Mouse (Mus musculus) heart, postnatal 0 days (tissue): Measurements from ENCODE around the gene Habp2. TPM values are rescaled to one million over a fixed set of nuclear protein-coding genes. Genes with fewer than 3 reads are reported as not detected.

ENCODE experiments used
- ATAC-seq: fragments of 200-750 bp; cut with Nextera tagmentation; 2 replicates; pipeline ENCODE4 v1.8.0; 2017; ENCODE audit warnings: low read depth, moderate number of reproducible peaks, moderate library complexity; ENCODE audit not compliant: insufficient read depth
- DNase-seq: peaks from one replicate; pipeline ENCODE4 v3.0.0-alpha.2; 2016; ENCODE audit warnings: low spot score
- H3K27ac ChIP-seq: fragments of 300-500 bp; sonication (generic); 2 replicates; pipeline ENCODE4 v1.5.1; 2014; ENCODE audit warnings: low read depth, mild to moderate bottlenecking
- H3K27me3 ChIP-seq: fragments of 300-500 bp; sonication (generic); 2 replicates; pipeline ENCODE4 v1.6.1; 2014; ENCODE audit warnings: low read length, mixed read lengths; ENCODE audit not compliant: control insufficient read depth, insufficient read depth
- H3K36me3 ChIP-seq: fragments of 300-500 bp; sonication (generic); replicated peaks from 2 replicates; pipeline ENCODE4 v1.6.1; 2014; ENCODE audit warnings: low read length, mixed read lengths; ENCODE audit not compliant: control insufficient read depth, insufficient read depth
- H3K4me1 ChIP-seq: fragments of 300-500 bp; sonication (generic); 2 replicates; pipeline ENCODE4 v1.6.1; 2014; ENCODE audit warnings: antibody characterized with exemption; ENCODE audit not compliant: control insufficient read depth, insufficient read depth
- H3K4me2 ChIP-seq: fragments of 300-500 bp; sonication (generic); 2 replicates; pipeline ENCODE4 v1.6.1; 2014; ENCODE audit warnings: low read depth, mild to moderate bottlenecking, low read length, moderate library complexity
- H3K4me3 ChIP-seq: fragments of 300-500 bp; sonication (generic); 2 replicates; pipeline ENCODE4 v1.5.1; 2014; ENCODE audit warnings: low read depth, low read length
- H3K9ac ChIP-seq: fragments of 300-500 bp; sonication (generic); replicated peaks from 2 replicates; pipeline ENCODE4 v1.6.1; 2014; ENCODE audit warnings: low read depth, low read length, mixed read lengths
- H3K9me3 ChIP-seq: fragments of 300-500 bp; sonication (generic); replicated peaks from 2 replicates; pipeline ENCODE4 v1.6.1; 2016; ENCODE audit warnings: low read length; ENCODE audit not compliant: control insufficient read depth
- CTCF ChIP-seq: IDR thresholded peaks from 2 replicates; pipeline ENCODE4 v1.5.1; 2016; ENCODE audit warnings: antibody characterized with exemption, control low read depth, low read depth
- EP300 ChIP-seq: IDR thresholded peaks from 2 replicates; pipeline ENCODE4 v1.6.1; 2016; ENCODE audit warnings: antibody characterized with exemption, low read depth
- WGBS: fragments of 180-500 bp; shearing (Covaris S2); extraction: QIAGEN DNeasy Blood & Tissue Kit; methylation state at CpG from one replicate; pipeline ENCODE4 v1.1.7; 2014; 5-methylcytosine and 5-hydroxymethylcytosine counted together
- polyA plus RNA-seq: library from polyadenylated mRNA; unstranded; fragments of >200 nt; fragmentation: Nextera tagmentation; extraction: Ambion mirVana; gene quantifications from 2 replicates; pipeline ENCODE4 v1.2.1, GENCODE M21; 2015
- total RNA-seq: library from RNA; depleted of rRNA; stranded (reverse); fragments of >200 nt; gene quantifications from 2 replicates; pipeline ENCODE4 v1.2.3, GENCODE M21; 2014; ENCODE audit warnings: low replicate concordance

Gene Habp2
- total and polyA plus RNA-seq, 2 experiments from 2014 or later, result 4.1 TPM; not detected in 1

DNA sequence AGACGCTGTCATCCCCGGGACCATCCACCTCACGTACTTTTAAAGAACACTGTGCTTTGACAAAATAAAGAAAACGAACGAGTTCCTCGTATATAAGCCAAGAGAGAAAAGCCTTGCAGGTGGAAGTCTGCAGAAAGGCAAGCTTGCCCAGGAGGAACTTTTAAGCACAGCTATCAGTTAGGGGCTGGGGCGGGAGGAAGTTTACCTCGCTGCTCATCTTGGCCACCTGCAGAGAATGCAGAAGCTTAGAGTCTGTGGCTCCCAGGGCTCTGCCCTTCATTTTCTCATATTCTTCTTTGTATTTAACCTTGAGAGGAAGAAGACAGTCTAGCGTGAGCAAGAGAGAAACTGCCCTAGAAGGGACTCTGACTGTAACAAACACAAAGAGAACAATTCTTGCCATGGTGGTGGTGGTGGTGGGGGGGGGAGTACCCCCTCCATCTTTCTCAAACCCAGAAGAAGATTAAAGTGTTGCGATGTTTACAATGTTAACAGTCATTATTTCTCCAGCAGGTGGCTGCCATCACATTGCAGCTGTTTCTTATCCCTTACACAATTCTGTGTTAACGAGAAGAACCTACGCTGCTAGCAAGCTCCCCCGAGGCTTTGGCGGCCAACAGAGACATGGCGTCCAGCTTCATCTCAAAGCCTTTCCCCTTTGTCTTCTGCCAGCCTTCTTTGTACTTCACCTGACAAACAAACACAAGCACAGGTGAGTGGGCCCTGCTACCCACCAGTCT is 77.0 kb downstream of the Habp2 start:
- 63% methylated on average over 15 of the region's 15 CpGs for WGBS
- no peaks in the 10 kb centered on the region; the same call in 1 of the 2 replicates for H3K4me1 ChIP-seq
- H3K9me3 ChIP-seq, result no peaks in the 10 kb centered on the region
- no peak for DNase-seq
- peak overlapping the region; percentile 16; the same call in 1 of the 2 replicates for H3K27ac ChIP-seq
- no peak for ATAC-seq
- H3K36me3 ChIP-seq, result peaks cover 83% of the 10 kb centered on the region
- no peak overlapping the region for H3K4me2 ChIP-seq
- no peak overlapping the region for H3K9ac ChIP-seq
- H3K27me3 ChIP-seq, result no peaks in the 10 kb centered on the region
- no peak for TF ChIP-seq CTCF
- TF ChIP-seq EP300, result no peak
- H3K4me3 ChIP-seq, result no peak overlapping the region

DNA sequence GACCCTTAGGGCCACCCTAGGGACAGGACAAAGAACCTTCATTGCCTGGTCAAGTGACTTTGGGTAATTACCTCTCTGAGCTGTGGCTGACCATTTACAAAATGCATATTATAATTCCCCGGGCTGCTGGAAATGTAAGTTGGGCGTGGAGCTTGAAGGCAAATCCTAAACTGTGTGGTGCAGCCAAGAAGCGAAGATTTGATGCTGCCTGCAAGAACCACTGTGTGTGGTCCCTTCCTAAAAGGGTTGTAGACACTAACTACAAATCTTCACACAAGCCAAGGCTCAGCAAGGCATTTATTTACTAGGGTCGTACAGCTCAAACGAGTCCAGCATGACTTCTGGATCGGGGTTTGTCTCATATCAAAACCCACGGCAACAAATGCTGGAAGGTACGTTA is 77.6 kb downstream of the Habp2 start:
- Histone ChIP-seq H3K4me2 (no peak overlapping the region), H3K27ac (no peak overlapping the region), H3K9ac (no peak overlapping the region), H3K36me3 (peaks cover 85% of the 10 kb centered on the region), H3K27me3 (no peaks in the 10 kb centered on the region), H3K9me3 (no peaks in the 10 kb centered on the region), H3K4me1 (no peaks in the 10 kb centered on the region; the same call in 1 of the 2 replicates), H3K4me3 (no peak overlapping the region)
- TF ChIP-seq CTCF (no peak), EP300 (no peak)
- ATAC-seq (no peak), DNase-seq (no peak)
- 79% methylated on average over 8 of the region's 8 CpGs for WGBS

DNA sequence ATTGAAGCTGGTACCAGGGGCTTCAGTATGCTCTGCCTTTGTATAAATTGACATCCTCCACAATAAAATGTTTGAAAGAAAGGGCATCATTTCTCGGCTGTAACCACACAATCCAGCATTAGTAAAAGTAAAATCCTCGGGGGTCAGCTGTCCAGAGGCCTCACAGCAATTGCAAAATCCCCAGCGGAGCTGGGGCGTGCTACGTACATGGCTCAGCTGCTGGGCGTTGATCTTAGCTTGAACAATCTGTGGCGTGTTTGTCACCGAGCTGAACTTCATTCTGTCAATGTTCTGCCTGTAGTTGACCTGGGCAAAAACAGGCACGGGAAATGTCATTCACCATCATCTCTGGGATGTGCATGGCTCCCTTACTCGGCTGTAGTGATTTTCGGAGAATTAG is 79.2 kb downstream of the Habp2 start:
- DNase-seq (no peak), ATAC-seq (no peak)
- Histone ChIP-seq H3K36me3 (peaks cover 83% of the 10 kb centered on the region), H3K4me2 (no peak overlapping the region), H3K9me3 (no peaks in the 10 kb centered on the region), H3K27me3 (no peaks in the 10 kb centered on the region), H3K27ac (no peak overlapping the region), H3K4me3 (no peak overlapping the region), H3K4me1 (no peaks in the 10 kb centered on the region; the same call in 1 of the 2 replicates), H3K9ac (no peak overlapping the region)
- TF ChIP-seq EP300 (no peak), CTCF (no peak)
- WGBS, result 83% methylated on average over 11 of the region's 11 CpGs

DNA sequence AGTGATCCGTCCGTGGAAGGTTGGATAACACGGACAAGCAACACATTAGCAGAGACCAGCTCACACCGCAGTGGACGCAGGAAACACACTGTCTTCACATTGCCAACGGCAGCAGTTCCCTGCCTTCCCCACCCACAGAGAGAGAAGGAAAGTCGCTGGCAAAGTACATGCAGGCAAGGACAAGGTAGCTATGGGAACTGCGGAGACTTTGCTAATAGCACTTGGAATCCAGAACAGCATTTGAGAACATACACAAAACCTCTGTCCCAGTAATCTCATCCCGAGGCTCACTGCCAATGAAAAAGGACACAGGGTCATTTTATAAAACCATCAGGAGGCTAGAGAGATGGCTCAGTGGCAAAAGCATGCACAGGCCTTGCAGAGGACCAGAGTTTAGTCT is 79.7 kb downstream of the Habp2 start:
- no peaks in the 10 kb centered on the region for H3K27me3 ChIP-seq
- peak; percentile 27; the same call in 1 of the 2 replicates for ATAC-seq
- no peaks in the 10 kb centered on the region; the same call in 1 of the 2 replicates for H3K4me1 ChIP-seq
- peaks cover 83% of the 10 kb centered on the region for H3K36me3 ChIP-seq
- no peak overlapping the region for H3K4me2 ChIP-seq
- WGBS, result 50% methylated on average over 9 of the region's 9 CpGs
- TF ChIP-seq CTCF (no peak), EP300 (no peak)
- H3K27ac ChIP-seq, result peak overlapping the region; percentile 26; the same call in 1 of the 2 replicates
- no peak for DNase-seq
- H3K4me3 ChIP-seq, result no peak overlapping the region
- H3K9ac ChIP-seq, result no peak overlapping the region
- no peaks in the 10 kb centered on the region for H3K9me3 ChIP-seq

DNA sequence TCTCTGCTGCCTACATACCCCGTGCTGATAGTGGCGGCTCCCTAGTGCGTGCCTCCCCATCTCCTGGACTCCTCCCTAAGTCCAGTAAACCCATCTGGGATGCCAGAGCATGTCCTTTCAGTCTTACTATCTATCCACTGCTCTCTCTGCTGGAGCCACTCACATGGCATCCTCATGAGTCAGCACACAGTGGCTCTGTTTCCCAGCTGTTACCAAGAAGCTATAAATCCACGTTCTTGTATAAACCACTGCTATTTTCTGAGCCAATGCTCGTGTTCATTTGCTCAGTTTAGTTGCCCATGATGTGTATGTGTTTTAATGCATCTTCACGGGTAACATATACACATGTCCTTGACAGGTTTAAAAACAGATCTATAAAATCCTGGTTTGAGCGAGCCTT is 80.8 kb downstream of the Habp2 start:
- no peak for DNase-seq
- Histone ChIP-seq H3K36me3 (peaks cover 80% of the 10 kb centered on the region), H3K4me3 (no peak overlapping the region), H3K9me3 (no peaks in the 10 kb centered on the region), H3K4me1 (no peaks in the 10 kb centered on the region; the same call in 1 of the 2 replicates), H3K4me2 (no peak overlapping the region), H3K9ac (no peak overlapping the region), H3K27me3 (no peaks in the 10 kb centered on the region), H3K27ac (no peak overlapping the region)
- 74% methylated on average over 7 of the region's 7 CpGs for WGBS
- no peak for TF ChIP-seq CTCF
- TF ChIP-seq EP300, result no peak
- ATAC-seq, result no peak
